Mouse (Mus musculus): ENCODE measurements around the gene Gm20379.

Gene Gm20379

DNA sequence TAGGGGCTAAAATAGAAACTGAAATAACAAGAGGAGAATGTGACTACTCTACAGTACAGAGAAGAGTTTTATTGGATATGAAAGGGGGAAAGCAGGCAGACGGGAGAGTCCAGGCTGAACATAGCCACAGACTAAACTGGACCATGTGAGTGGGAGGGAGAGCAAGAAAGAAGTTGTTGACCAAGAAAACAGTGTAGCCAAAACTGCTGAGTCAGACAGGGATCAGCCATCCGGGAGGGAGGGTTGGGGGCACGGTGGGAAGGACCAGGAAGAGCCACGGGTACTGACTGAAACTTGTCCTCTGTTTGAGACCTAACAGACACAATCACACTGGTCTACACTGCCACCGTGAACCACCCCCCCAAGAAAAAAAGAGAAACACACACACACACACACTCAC lies 20.2 kb downstream of the Gm20379 start:
- POLR2A ChIA-PET = interaction anchor here in 2 of 4 experiments (0.6 to 1.5 kb wide), 4 partner anchors 11 to 191 kb away, joined by 3 to 6 read pairs (median 4); partner anchors contain the start of genes Dhfr (in 2 of the 2) and Msh3 (in 2 of the 2)
- CTCF ChIA-PET = interaction anchor here in 2 of 4 experiments (0.6 to 1.4 kb wide), 2 partner anchors 29 to 999 kb away, joined by 3 read pairs; partner anchors contain the start of genes Dhfr (in 1 of the 2) and Msh3 (in 1 of the 2)

DNA sequence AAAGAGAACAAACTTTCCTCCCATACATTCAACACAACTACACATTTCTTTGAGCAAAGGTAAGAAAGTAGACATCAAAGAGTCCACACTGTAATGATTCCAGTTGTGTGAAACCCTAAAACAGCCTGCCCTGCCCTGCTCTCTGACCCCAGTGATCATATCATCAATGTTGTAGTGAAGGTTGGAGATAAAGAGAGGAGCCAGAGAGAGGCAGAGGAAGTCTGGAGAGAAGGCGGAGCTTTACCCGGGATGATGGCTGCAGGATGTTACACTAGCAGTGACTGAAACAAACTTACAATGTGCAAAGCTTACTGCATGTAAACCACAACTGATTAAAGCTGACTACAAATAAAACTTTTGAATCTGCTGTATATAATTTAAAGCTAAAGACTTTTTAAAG lies 22.2 kb downstream of the Gm20379 start:
- POLR2A ChIA-PET = interaction anchor here in 2 of 4 experiments (2.3 to 2.7 kb wide), 2 partner anchors 26 to 27 kb away, joined by 7 to 13 read pairs; partner anchors contain the start of genes Dhfr (in 2 of the 2) and Msh3 (in 2 of the 2)
- CTCF ChIA-PET = no interaction called here

DNA sequence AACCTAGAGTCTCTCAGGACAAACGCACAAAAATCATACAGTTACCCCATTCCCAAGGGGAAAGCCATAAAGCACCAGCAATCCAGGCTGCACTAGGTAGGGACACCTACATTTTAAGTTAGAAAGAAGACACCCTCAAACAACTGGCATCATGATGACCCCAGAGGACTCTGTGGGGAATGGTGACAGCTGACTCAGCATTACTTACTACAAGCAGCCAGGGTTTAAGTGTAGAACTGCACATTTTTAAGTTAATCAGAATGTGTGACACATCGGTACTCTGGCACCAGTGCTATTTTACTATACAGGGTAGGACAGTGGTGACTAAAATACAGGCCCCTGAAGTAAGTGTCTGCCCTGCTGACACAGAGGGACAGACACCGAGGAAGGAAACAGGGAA lies 24.8 kb downstream of the Gm20379 start:
- ChIA-PET POLR2A (interaction anchor here in 2 of 4 experiments (1.0 to 1.3 kb wide), 2 partner anchors 24 to 31 kb away, joined by 3 to 5 read pairs; partner anchors contain the start of genes Dhfr (in 1 of the 2) and Msh3 (in 1 of the 2)), CTCF (interaction anchor here in 1 of 4 experiments (0.6 kb wide), 1 partner anchor 52 kb away, joined by 5 read pairs; no protein-coding TSS in a partner anchor)

DNA sequence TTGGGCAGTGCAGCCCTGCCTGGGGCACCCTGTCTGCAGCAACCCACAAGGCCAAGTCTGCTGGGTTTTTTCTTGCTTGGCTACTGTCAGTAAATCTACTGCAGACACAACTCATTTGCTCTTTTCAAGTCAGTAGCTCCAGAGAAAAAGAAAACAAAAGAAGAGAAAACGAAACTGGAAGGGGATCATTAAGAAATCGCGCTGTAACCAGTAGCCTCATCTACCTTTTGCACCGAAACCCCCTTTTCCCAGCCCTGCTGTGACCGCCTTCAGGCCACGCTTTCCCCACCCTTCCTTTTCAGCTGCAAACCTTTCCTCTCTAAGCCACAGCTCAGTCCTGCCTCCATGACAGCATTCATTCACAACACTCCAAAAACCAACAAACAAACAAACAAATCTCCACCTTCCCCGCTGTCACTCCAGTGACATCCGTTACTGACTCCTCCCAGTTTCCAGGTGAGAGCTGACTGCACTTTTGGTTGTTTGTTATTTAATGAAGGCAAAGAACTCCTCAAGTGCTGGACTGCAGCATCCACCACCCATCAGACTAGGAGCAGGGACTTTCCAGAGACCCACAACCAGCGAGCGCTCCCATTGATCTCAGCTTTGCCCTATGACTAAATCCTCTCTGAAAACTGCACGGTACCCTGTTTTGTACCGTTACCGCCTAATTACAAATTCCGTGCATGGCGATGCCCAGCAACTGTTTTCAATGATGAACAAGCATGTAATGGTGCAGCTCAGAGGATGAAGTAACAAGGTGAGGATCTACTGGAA lies 26.5 kb downstream of the Gm20379 start:
- ChIA-PET POLR2A (interaction anchor here (0.8 to 4.6 kb wide), 10 partner anchors 10 to 44 kb away, joined by 3 to 46 read pairs (median 4); partner anchors contain the start of genes Dhfr (in 4 of the 4) and Msh3 (in 4 of the 4)), CTCF (interaction anchor here in 3 of 4 experiments (0.6 to 1.7 kb wide), 3 partner anchors 22 to 70 kb away, joined by 3 to 4 read pairs (median 3); partner anchors contain the start of gene Dhfr (in 1 of the 3))

DNA sequence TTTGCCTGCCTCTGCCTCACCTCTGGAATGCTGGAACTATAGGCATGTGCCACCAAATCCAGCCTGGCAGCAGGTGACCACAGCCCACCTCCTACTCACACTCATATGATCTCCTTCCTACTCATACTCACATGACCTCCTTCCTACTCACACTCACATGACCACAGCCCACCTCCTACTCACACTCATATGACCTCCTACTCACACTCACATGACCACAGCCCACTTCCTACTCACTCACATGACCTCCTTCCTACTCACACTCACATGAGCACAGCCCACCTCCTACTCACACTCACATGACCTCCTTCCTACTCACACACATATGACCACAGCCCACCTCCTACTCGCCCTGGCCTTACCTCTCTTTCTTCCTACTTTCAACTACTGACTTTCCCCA lies 31.1 kb downstream of the Gm20379 start:
- ChIA-PET CTCF (no interaction called here), POLR2A (interaction anchor here in 3 of 4 experiments (1.0 to 4.4 kb wide), 2 partner anchors 18 kb away, joined by 3 to 26 read pairs (median 4); partner anchors contain the start of genes Dhfr (in 3 of the 3) and Msh3 (in 3 of the 3))

DNA sequence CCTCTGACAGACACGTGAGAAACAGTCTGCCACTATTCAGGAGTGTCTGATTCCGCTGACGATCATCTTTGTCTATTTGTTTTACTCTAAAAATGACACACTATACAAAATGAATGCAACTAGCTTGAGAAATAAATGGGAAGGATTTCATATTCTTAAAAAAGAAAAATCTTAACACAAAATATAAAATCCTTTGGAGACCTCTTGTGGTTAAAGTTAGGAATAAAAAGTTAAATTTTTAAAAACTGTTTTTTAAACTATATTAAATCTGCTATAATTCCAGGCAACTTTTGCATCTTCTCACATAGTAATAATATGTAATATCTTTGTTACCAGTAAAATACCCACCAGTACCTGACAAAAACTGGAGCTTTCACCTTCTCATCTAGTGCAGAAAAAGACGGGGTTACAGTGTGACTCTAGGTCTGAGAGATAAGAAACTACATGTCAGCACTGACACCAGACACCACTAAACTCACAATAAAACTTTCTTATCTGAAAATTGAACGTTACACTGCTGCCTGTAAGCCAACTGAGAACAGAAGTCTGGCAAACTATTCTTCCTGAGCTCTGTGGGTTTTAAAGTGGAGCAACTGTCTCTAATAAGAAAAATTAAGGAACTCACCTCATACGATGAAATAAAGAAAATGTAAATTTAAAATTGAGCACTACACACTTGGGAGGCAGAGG lies 32.1 kb downstream of the Gm20379 start:
- ChIA-PET POLR2A (interaction anchor here in 2 of 4 experiments (1.1 to 4.4 kb wide), 3 partner anchors 14 to 17 kb away, joined by 3 to 26 read pairs (median 15); partner anchors contain the start of genes Dhfr (in 2 of the 2) and Msh3 (in 2 of the 2)), CTCF (interaction anchor here in 1 of 4 experiments (1.6 kb wide), 1 partner anchor 17 kb away, joined by 5 read pairs; the partner anchor contains the start of genes Dhfr and Msh3)

DNA sequence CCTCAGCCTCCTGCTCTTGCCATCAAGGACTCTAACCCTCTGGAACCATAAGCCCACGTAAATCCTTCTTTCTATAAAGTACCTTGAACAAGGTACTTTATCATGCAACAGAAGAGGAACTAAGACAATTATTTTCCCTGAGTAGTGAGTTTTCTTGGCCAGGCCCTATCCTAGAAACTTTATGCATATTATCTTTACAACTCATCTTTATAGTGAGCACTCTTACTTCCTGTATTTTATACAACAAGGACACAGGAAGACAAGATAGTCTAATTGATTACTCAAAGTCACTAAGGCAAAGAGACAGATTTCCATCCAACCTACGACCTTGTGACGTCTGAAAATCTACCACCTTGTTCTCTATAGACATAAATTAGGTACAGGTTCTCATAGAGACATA lies 34.0 kb downstream of the Gm20379 start:
- ChIA-PET CTCF (interaction anchor here in 1 of 4 experiments (2.2 kb wide), 1 partner anchor 15 kb away, joined by 5 read pairs; the partner anchor contains the start of genes Dhfr and Msh3), POLR2A (interaction anchor here in 2 of 4 experiments (2.6 to 4.4 kb wide), 2 partner anchors 15 kb away, joined by 15 to 26 read pairs; partner anchors contain the start of genes Dhfr (in 2 of the 2) and Msh3 (in 2 of the 2))

DNA sequence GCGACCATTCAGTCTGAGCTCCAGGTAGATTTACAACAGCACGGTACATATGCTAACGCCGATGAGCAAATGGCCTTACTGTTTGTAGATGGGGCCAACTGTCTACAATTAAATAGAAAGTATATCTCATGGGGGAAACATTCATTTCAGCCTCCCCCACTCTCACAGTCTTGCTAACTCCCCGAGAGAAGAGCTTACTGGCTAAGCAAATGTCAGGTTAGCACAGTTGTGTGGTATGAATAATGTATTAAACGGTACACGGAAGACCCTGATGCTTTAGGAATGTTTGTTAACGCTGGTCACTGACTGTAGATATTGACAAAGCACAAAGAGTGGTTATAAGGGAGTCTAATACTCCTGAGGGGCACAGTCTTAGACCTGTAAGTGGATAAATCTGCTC lies 38.3 kb downstream of the Gm20379 start:
- POLR2A ChIA-PET = interaction anchor here in 2 of 4 experiments (1.2 to 3.5 kb wide), 3 partner anchors 10 to 13 kb away, joined by 5 to 20 read pairs (median 10); partner anchors contain the start of genes Dhfr (in 2 of the 2) and Msh3 (in 2 of the 2)
- CTCF ChIA-PET = no interaction called here

DNA sequence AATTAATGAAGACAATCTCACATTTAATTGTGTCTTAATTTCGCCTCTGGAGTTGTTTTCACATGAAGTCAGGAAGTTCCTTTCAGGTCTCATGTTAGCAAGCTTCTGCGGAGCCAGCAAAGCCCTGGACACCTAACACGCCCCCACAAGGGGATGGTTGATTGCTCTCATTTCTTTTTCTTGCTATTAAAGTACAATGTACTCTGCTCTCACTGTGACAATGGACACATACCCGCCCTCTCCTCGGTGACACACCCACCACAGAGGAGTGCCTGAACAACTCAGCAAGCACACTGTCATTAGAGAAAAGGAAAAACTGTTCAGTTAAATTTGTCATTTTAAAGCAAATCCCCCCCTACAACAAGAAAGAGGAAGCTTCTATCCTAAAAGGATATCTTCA lies 40.6 kb downstream of the Gm20379 start:
- ChIA-PET CTCF (no interaction called here), POLR2A (interaction anchor here in 2 of 4 experiments (1.4 to 2.3 kb wide), 3 partner anchors 8 to 10 kb away, joined by 7 to 10 read pairs (median 10); partner anchors contain the start of genes Dhfr (in 2 of the 2) and Msh3 (in 2 of the 2))

DNA sequence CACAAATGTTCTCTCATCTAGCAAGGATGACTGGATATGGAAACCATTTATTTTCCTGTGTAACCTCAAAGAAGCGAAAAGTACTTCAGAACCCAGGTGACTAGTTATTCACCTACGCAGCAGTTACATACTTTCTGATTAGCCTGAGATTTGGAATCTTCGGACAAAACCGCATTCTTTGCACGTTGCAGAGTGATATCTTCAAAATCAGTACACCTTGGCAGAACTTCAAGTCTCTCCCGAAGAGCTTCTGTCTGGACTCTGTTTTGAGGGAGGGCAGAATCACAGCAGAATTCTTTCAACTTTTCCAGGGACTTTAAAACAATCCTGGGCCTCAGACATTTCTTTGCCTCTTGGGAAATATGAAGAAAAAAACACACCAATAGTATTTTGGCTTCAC lies 45.3 kb downstream of the Gm20379 start:
- ChIA-PET CTCF (no interaction called here), POLR2A (interaction anchor here in 2 of 4 experiments (0.6 to 1.7 kb wide), 4 partner anchors 10 to 95 kb away, joined by 3 to 5 read pairs (median 4); no protein-coding TSS in a partner anchor)

DNA sequence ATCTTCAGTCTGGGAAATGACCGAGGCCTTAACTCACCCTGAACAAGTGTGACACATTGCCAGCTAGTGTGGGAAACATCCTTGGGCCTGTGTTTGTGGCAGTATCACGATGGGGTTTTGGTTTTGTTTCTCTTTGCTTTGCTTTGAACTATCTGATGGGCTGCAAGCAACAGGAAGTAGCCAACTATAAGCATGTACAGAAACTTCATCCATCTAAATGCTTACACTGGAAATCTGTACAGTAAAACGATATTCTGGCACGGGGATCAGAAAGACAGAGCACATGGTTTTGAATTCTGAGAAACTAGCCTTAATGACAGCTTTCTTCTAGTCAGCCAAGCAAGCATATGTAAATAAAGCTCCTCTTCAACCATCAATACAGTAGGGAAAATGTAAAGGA lies 48.2 kb downstream of the Gm20379 start:
- POLR2A ChIA-PET = interaction anchor here (0.6 to 10.1 kb wide), 82 partner anchors 8 to 1430 kb away, joined by 3 to 161 read pairs (median 5); partner anchors contain the start of genes Serinc5 (in 3 of the 4), Zfyve16 (in 3 of the 4), Ankrd34b (in 2 of the 4) and Fam151b (in 1 of the 4)

DNA sequence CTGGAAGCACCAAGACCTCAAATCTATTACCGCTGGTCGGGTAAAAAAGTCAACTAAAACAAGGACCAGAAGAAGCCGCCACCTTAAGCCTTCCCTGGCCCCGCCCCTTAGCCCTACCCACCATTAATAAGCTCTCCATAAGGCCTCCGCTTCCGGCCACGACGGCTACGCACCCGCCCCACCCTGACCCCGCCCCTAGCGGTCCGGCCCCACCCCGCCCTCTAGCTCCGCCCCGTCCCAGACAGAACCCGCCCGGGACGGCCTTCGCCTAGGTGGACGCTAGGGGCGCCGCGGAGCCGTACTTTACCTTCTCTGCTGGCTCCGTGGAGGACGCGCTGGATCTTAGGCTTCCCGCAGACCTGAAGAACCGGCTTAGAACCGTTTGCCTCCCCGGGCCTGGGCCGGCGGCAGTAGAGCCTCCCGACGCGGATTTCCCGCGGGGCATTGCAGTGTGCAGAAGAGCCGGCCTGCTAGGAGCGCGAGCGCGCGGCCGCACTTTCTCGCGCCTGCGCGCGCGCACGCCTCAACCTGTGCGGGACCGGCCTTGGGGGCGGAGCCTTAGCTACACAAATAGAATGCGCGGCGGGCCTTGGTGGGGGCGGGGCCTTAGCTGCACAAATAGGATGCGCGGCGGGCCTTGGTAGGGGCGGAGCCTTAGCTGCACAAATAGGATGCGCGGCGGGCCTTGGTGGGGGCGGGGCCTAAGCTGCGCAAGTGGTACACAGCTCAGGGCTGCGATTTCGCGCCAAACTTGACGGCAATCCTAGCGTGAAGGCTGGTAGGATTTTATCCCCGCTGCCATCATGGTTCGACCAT lies 48.9 kb downstream of the Gm20379 start, which contains the start of the genes Dhfr and Msh3:
TSS of gene Dhfr (plus strand) at position 271 of the 816 bp plus-strand sequence.
TSS of gene Msh3 (minus strand) at position 548 of the 816 bp plus-strand sequence.
- CTCF ChIA-PET = interaction anchor here (0.5 to 1.8 kb wide), 28 partner anchors 9 to 949 kb away, joined by 3 to 12 read pairs (median 3); partner anchors contain the start of genes Ankrd34b (in 1 of the 4) and Zfyve16 (in 1 of the 4)
- POLR2A ChIA-PET = interaction anchor here (0.6 to 10.1 kb wide), 112 partner anchors 7 to 1431 kb away, joined by 3 to 161 read pairs (median 4); partner anchors contain the start of genes Zfyve16 (in 4 of the 4), Ankrd34b (in 3 of the 4), Serinc5 (in 3 of the 4) and Mtx3 (in 2 of the 4)

More for the DNA sequence above, 48.2 kb downstream of the Gm20379 start:
- CTCF ChIA-PET = interaction anchor here in 3 of 4 experiments (0.6 to 1.8 kb wide), 18 partner anchors 10 to 949 kb away, joined by 3 to 12 read pairs (median 4); partner anchors contain the start of gene Ankrd34b (in 1 of the 3)

DNA sequence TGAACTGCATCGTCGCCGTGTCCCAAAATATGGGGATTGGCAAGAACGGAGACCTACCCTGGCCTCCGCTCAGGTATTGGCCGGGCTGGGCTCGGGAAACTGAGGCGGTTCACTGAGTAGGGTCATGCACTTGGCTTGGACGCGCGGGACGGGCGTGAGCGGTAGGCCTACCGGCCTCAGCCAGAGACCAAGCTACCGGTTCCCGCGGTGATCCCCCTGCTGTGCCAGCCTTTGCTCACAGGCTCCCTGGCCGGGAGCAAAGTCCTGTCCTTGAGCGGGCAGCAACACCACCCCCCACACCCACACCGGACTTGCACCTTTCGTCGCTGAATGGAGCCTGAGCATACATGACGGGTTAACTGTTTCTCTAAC lies 49.5 kb downstream of the Gm20379 start:
- ChIA-PET CTCF (interaction anchor here (0.5 to 1.8 kb wide), 18 partner anchors 9 to 948 kb away, joined by 3 to 12 read pairs (median 4); partner anchors contain the start of gene Zfyve16 (in 1 of the 4)), POLR2A (interaction anchor here (0.7 to 10.1 kb wide), 91 partner anchors 8 to 1432 kb away, joined by 3 to 161 read pairs (median 5); partner anchors contain the start of genes Serinc5 (in 3 of the 4), Zfyve16 (in 3 of the 4), Ankrd34b (in 2 of the 4) and Mtx3 (in 2 of the 4))

DNA sequence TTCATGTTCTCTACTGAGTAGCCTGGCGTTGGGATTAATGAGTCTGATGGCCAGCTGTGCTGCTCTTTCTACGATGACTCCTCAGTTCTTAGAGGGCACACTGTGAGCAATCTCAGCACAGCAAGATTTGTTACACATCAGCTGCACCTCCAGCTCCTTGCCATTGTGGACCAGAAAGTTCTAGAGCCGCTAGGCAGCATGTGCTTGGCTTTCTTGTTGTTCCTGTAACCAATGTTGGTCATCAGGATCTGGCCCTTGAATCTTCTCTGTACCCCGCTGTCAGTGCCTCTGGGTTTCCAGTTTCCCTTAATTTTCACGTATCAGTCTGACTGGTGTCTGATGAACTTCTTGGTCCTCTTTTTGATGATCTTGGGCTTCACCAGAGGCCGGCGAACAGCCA lies 50.6 kb downstream of the Gm20379 start:
- ChIA-PET POLR2A (interaction anchor here in 3 of 4 experiments (0.6 to 10.1 kb wide), 7 partner anchors 9 to 465 kb away, joined by 3 to 161 read pairs (median 10); no protein-coding TSS in a partner anchor), CTCF (no interaction called here)
